Mouse (Mus musculus): ENCODE results near the gene Dscam. TPM values are rescaled to one million over a fixed set of nuclear protein-coding genes. Genes with fewer than 3 reads are reported as not detected.

Dscam gene
- polyA plus RNA-seq, 1 experiment from 2014 or later: 0.63 TPM

GRCm38 (mm10) chr16:97096709-97097108 lies 73.8 kb downstream of the Dscam start:
- ATAC-seq (ENCODE audit: low read depth): no peak
- Histone ChIP-seq H3K4me1 (ENCODE audit: control insufficient read depth, insufficient read depth, low read length) (no peaks in the 10 kb centered on the region), H3K9me3 (ENCODE audit: control insufficient read depth, low read length) (no peaks in the 10 kb centered on the region), H3K4me2 (ENCODE audit: low read depth, low read length) (no peak overlapping the region), H3K4me3 (ENCODE audit: low read depth, low read length) (no peak overlapping the region), H3K27ac (replicated peaks; ENCODE audit: low read depth, low read length) (no peak overlapping the region), H3K36me3 (ENCODE audit: control insufficient read depth, insufficient read depth, low read length) (no peaks in the 10 kb centered on the region), H3K27me3 (replicated peaks; ENCODE audit: control insufficient read depth, insufficient read depth, low read length) (no peaks in the 10 kb centered on the region), H3K9ac (ENCODE audit: low read depth, low read length) (no peak overlapping the region)
- 86% methylated on average over 2 of the region's 2 CpGs for WGBS
- DNase-seq (ENCODE audit: low spot score): no peak

- Histone ChIP-seq H3K36me3 (ENCODE audit: control insufficient read depth, insufficient read depth, low read length) (no peaks in the 10 kb centered on the region), H3K27me3 (replicated peaks; ENCODE audit: control insufficient read depth, insufficient read depth, low read length) (no peaks in the 10 kb centered on the region), H3K9ac (ENCODE audit: low read depth, low read length) (no peak overlapping the region), H3K4me2 (ENCODE audit: low read depth, low read length) (no peak overlapping the region), H3K4me3 (ENCODE audit: low read depth, low read length) (no peak overlapping the region), H3K9me3 (ENCODE audit: control insufficient read depth, low read length) (no peaks in the 10 kb centered on the region), H3K4me1 (ENCODE audit: control insufficient read depth, insufficient read depth, low read length) (no peaks in the 10 kb centered on the region), H3K27ac (replicated peaks; ENCODE audit: low read depth, low read length) (no peak overlapping the region)
- no peak for ATAC-seq (ENCODE audit: low read depth)
- DNase-seq (ENCODE audit: low spot score): no peak
- 79% methylated on average over 1 of the region's 1 CpGs for WGBS
These were observed 75.1 kb downstream of the Dscam start for GRCm38 (mm10) chr16:97095496-97095895.

- Histone ChIP-seq H3K27ac (replicated peaks; ENCODE audit: low read depth, low read length) (no peak overlapping the region), H3K4me3 (ENCODE audit: low read depth, low read length) (no peak overlapping the region), H3K9ac (ENCODE audit: low read depth, low read length) (no peak overlapping the region), H3K4me1 (ENCODE audit: control insufficient read depth, insufficient read depth, low read length) (no peaks in the 10 kb centered on the region), H3K4me2 (ENCODE audit: low read depth, low read length) (no peak overlapping the region), H3K27me3 (replicated peaks; ENCODE audit: control insufficient read depth, insufficient read depth, low read length) (no peaks in the 10 kb centered on the region), H3K36me3 (ENCODE audit: control insufficient read depth, insufficient read depth, low read length) (no peaks in the 10 kb centered on the region), H3K9me3 (ENCODE audit: control insufficient read depth, low read length) (no peaks in the 10 kb centered on the region)
- no peak for ATAC-seq (ENCODE audit: low read depth)
- peak; percentile 34 for DNase-seq (ENCODE audit: low spot score)
- 44% methylated on average over 3 of the region's 3 CpGs for WGBS
These were observed 81.2 kb downstream of the Dscam start for GRCm38 (mm10) chr16:97089339-97089738.

GRCm38 (mm10) chr16:97083694-97084093 lies 86.9 kb downstream of the Dscam start:
- 74% methylated on average over 2 of the region's 2 CpGs for WGBS
- no peak overlapping the region for H3K4me3 ChIP-seq (ENCODE audit: low read depth, low read length)
- no peaks in the 10 kb centered on the region for H3K4me1 ChIP-seq (ENCODE audit: control insufficient read depth, insufficient read depth, low read length)
- ATAC-seq (ENCODE audit: low read depth): no peak
- H3K9ac ChIP-seq (ENCODE audit: low read depth, low read length): no peak overlapping the region
- H3K36me3 ChIP-seq (ENCODE audit: control insufficient read depth, insufficient read depth, low read length): no peaks in the 10 kb centered on the region
- no peaks in the 10 kb centered on the region for H3K27me3 ChIP-seq (replicated peaks; ENCODE audit: control insufficient read depth, insufficient read depth, low read length)
- H3K27ac ChIP-seq (replicated peaks; ENCODE audit: low read depth, low read length): no peak overlapping the region
- DNase-seq (ENCODE audit: low spot score): no peak
- H3K4me2 ChIP-seq (ENCODE audit: low read depth, low read length): no peak overlapping the region
- no peaks in the 10 kb centered on the region for H3K9me3 ChIP-seq (ENCODE audit: control insufficient read depth, low read length)

GRCm38 (mm10) chr16:97075920-97076572 lies 94.5 kb downstream of the Dscam start:
- Histone ChIP-seq H3K9me3 (ENCODE audit: control insufficient read depth, low read length) (no peaks in the 10 kb centered on the region), H3K4me1 (ENCODE audit: control insufficient read depth, insufficient read depth, low read length) (no peaks in the 10 kb centered on the region), H3K4me3 (ENCODE audit: low read depth, low read length) (no peak overlapping the region), H3K27ac (replicated peaks; ENCODE audit: low read depth, low read length) (no peak overlapping the region), H3K27me3 (replicated peaks; ENCODE audit: control insufficient read depth, insufficient read depth, low read length) (no peaks in the 10 kb centered on the region), H3K4me2 (ENCODE audit: low read depth, low read length) (no peak overlapping the region), H3K9ac (ENCODE audit: low read depth, low read length) (no peak overlapping the region), H3K36me3 (ENCODE audit: control insufficient read depth, insufficient read depth, low read length) (no peaks in the 10 kb centered on the region)
- ATAC-seq (ENCODE audit: low read depth) (no peak), DNase-seq (ENCODE audit: low spot score) (no peak)
- 65% methylated on average over 4 of the region's 4 CpGs for WGBS

GRCm38 (mm10) chr16:97075137-97075902 lies 95.2 kb downstream of the Dscam start:
- Histone ChIP-seq H3K4me2 (ENCODE audit: low read depth, low read length) (no peak overlapping the region), H3K9me3 (ENCODE audit: control insufficient read depth, low read length) (no peaks in the 10 kb centered on the region), H3K4me3 (ENCODE audit: low read depth, low read length) (no peak overlapping the region), H3K27me3 (replicated peaks; ENCODE audit: control insufficient read depth, insufficient read depth, low read length) (no peaks in the 10 kb centered on the region), H3K9ac (ENCODE audit: low read depth, low read length) (no peak overlapping the region), H3K27ac (replicated peaks; ENCODE audit: low read depth, low read length) (no peak overlapping the region), H3K4me1 (ENCODE audit: control insufficient read depth, insufficient read depth, low read length) (no peaks in the 10 kb centered on the region), H3K36me3 (ENCODE audit: control insufficient read depth, insufficient read depth, low read length) (no peaks in the 10 kb centered on the region)
- no peak for DNase-seq (ENCODE audit: low spot score)
- 73% methylated on average over 6 of the region's 6 CpGs for WGBS
- ATAC-seq (ENCODE audit: low read depth): no peak

GRCm38 (mm10) chr16:97073847-97074246 lies 96.7 kb downstream of the Dscam start:
- WGBS: 78% methylated on average over 1 of the region's 1 CpGs
- no peaks in the 10 kb centered on the region for H3K9me3 ChIP-seq (ENCODE audit: control insufficient read depth, low read length)
- H3K4me1 ChIP-seq (ENCODE audit: control insufficient read depth, insufficient read depth, low read length): no peaks in the 10 kb centered on the region

GRCm38 (mm10) chr16:97072624-97073023 lies 97.9 kb downstream of the Dscam start:
- Histone ChIP-seq H3K27me3 (replicated peaks; ENCODE audit: control insufficient read depth, insufficient read depth, low read length) (no peaks in the 10 kb centered on the region), H3K4me1 (ENCODE audit: control insufficient read depth, insufficient read depth, low read length) (no peaks in the 10 kb centered on the region), H3K9me3 (ENCODE audit: control insufficient read depth, low read length) (no peaks in the 10 kb centered on the region), H3K4me2 (ENCODE audit: low read depth, low read length) (no peak overlapping the region), H3K36me3 (ENCODE audit: control insufficient read depth, insufficient read depth, low read length) (no peaks in the 10 kb centered on the region), H3K27ac (replicated peaks; ENCODE audit: low read depth, low read length) (no peak overlapping the region), H3K9ac (ENCODE audit: low read depth, low read length) (no peak overlapping the region), H3K4me3 (ENCODE audit: low read depth, low read length) (no peak overlapping the region)
- DNase-seq (ENCODE audit: low spot score) (no peak), ATAC-seq (ENCODE audit: low read depth) (no peak)
- 85% methylated on average over 2 of the region's 2 CpGs for WGBS

More at GRCm38 (mm10) chr16:97073847-97074246, 96.7 kb downstream of the Dscam start:
- ATAC-seq (ENCODE audit: low read depth): no peak
- no peak overlapping the region for H3K4me3 ChIP-seq (ENCODE audit: low read depth, low read length)
- no peak overlapping the region for H3K9ac ChIP-seq (ENCODE audit: low read depth, low read length)
- H3K36me3 ChIP-seq (ENCODE audit: control insufficient read depth, insufficient read depth, low read length): no peaks in the 10 kb centered on the region
- DNase-seq (ENCODE audit: low spot score): no peak
- H3K27ac ChIP-seq (replicated peaks; ENCODE audit: low read depth, low read length): no peak overlapping the region
- H3K4me2 ChIP-seq (ENCODE audit: low read depth, low read length): no peak overlapping the region
- H3K27me3 ChIP-seq (replicated peaks; ENCODE audit: control insufficient read depth, insufficient read depth, low read length): no peaks in the 10 kb centered on the region

GRCm38 (mm10) chr16:97066856-97067255 lies 103.7 kb downstream of the Dscam start:
- H3K4me2 ChIP-seq (ENCODE audit: low read depth, low read length): no peak overlapping the region
- no peaks in the 10 kb centered on the region for H3K27me3 ChIP-seq (replicated peaks; ENCODE audit: control insufficient read depth, insufficient read depth, low read length)
- H3K9me3 ChIP-seq (ENCODE audit: control insufficient read depth, low read length): no peaks in the 10 kb centered on the region
- no peak overlapping the region for H3K9ac ChIP-seq (ENCODE audit: low read depth, low read length)
- DNase-seq (ENCODE audit: low spot score): peak; percentile 10
- no peak overlapping the region for H3K4me3 ChIP-seq (ENCODE audit: low read depth, low read length)
- H3K27ac ChIP-seq (replicated peaks; ENCODE audit: low read depth, low read length): no peak overlapping the region
- no peak for ATAC-seq (ENCODE audit: low read depth)
- 70% methylated on average over 4 of the region's 4 CpGs for WGBS
- H3K4me1 ChIP-seq (ENCODE audit: control insufficient read depth, insufficient read depth, low read length): no peaks in the 10 kb centered on the region
- H3K36me3 ChIP-seq (ENCODE audit: control insufficient read depth, insufficient read depth, low read length): no peaks in the 10 kb centered on the region

All from embryonic facial prominence, embryonic 14.5 days (tissue).